Mouse (Mus musculus) embryonic facial prominence, embryonic 15.5 days (tissue): ENCODE measurements at regions not wholly inside any gene's neighbourhood (a gene's known extent, or its start where the extent isn't known, plus 50 kb on each side); places are given as distances from the start of the nearest gene placed in this dataset.

Source experiments
- ATAC-seq: fragments of 200-750 bp; cut with Nextera tagmentation; 2 replicates; pipeline ENCODE4 v1.8.0; 2017; ENCODE audit warnings: low read depth, moderate TSS enrichment; ENCODE audit not compliant: insufficient number of reproducible peaks, low FRiP score, low TSS enrichment
- H3K27ac ChIP-seq: fragments of 300-500 bp; sonication (generic); replicated peaks from 2 replicates; pipeline ENCODE4 v1.5.1; 2015; ENCODE audit warnings: mild to moderate bottlenecking, inconsistent platforms
- H3K27me3 ChIP-seq: fragments of 300-500 bp; sonication (generic); 2 replicates; pipeline ENCODE4 v1.6.1; 2015; ENCODE audit warnings: inconsistent platforms
- H3K36me3 ChIP-seq: fragments of 300-500 bp; sonication (generic); 2 replicates; pipeline ENCODE4 v1.6.1; 2015; ENCODE audit warnings: mild to moderate bottlenecking, inconsistent platforms
- H3K4me1 ChIP-seq: fragments of 300-500 bp; sonication (generic); 2 replicates; pipeline ENCODE4 v1.6.1; 2015; ENCODE audit warnings: inconsistent platforms
- H3K4me2 ChIP-seq: fragments of 300-500 bp; sonication (generic); replicated peaks from 2 replicates; pipeline ENCODE4 v1.6.1; 2015; ENCODE audit warnings: mild to moderate bottlenecking, inconsistent platforms
- H3K4me3 ChIP-seq: fragments of 300-500 bp; sonication (generic); replicated peaks from 2 replicates; pipeline ENCODE4 v1.5.1; 2015; ENCODE audit warnings: mild to moderate bottlenecking, inconsistent platforms
- H3K9ac ChIP-seq: fragments of 300-500 bp; sonication (generic); 2 replicates; pipeline ENCODE4 v1.6.1; 2015; ENCODE audit warnings: inconsistent platforms
- H3K9me3 ChIP-seq: fragments of 300-500 bp; sonication (generic); replicated peaks from 2 replicates; pipeline ENCODE4 v1.6.1; 2016; ENCODE audit warnings: inconsistent platforms
- WGBS: fragments of 180-500 bp; shearing (Covaris S2); methylation state at CpG from one replicate; pipeline ENCODE4 v1.1.7; 2015; 5-methylcytosine and 5-hydroxymethylcytosine counted together

DNA sequence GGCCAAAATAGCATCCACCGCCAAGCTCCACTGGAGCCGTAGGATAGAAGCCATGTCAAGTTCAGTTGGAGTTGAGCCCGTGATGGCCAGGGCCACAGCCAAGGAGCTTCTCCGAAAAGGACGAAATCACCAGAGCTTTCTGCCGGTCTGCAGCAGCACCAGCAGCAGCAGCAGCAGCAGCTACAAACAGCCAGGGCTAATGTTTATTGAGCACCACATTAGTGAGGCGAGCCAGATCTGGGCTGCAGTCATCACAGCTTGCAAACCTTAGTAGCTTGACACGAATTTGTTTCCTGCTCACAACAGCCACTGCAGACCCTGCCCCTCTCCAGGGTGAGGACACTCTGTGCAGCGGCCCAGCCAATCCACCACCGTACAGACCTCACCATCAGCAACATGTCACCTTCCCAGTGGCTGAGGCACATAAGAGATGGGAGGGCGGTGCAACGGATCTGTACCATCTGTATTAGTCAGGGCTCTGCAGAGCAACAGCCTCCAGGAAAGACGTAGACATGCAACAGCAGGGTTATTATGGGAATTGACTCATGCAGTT lies 222.5 kb upstream of the Zmiz1 start:
- no peak overlapping the region for H3K27ac ChIP-seq
- 0 out of 2 replicates have a peak, but pooled peaks cover 5% of the 10 kb centered on the region for H3K4me1 ChIP-seq
- no peak overlapping the region for H3K4me2 ChIP-seq
- no peak overlapping the region for H3K4me3 ChIP-seq
- WGBS = 77% methylated on average over 13 of the region's 13 CpGs
- H3K36me3 ChIP-seq = no peaks in the 10 kb centered on the region
- no peak overlapping the region for H3K9ac ChIP-seq
- H3K9me3 ChIP-seq = no peaks in the 10 kb centered on the region
- no peaks in the 10 kb centered on the region for H3K27me3 ChIP-seq
- ATAC-seq = no peak

DNA sequence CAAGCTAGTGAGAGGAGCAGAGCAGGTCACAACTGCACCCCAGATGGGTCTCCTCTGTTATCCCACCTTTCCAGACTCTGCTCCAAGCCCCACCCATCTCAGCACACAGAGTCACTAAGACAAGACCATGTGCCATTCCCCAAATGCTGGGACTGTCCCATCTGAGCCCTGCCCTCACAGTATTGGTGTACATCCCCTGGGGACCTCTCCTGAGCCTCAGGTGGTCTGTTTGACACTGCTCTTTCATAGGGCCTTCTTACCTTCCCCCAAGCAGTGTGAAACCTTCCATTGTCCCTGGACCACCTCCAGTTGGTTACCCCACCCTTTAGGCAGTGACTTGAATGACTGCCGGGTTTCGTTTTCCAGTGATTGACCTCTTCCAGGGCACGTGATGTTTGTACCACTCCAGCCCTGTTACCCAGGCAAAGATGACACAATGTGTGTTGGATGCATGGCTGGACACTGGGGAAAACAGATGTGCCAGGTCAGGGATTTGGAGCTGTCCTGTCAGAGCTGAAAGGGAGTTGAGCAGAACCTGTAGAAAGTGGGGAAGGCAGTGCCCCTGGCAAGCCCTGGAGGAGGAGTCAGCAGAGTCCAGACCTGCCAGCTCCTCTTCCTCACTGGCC lies 219.5 kb upstream of the Zmiz1 start:
- no peaks in the 10 kb centered on the region for H3K9me3 ChIP-seq
- peaks cover 11% of the 10 kb centered on the region for H3K4me1 ChIP-seq
- no peaks in the 10 kb centered on the region for H3K36me3 ChIP-seq
- H3K4me2 ChIP-seq = no peak overlapping the region
- no peak overlapping the region for H3K9ac ChIP-seq
- H3K4me3 ChIP-seq = no peak overlapping the region
- no peak for ATAC-seq
- 63% methylated on average over 3 of the region's 3 CpGs for WGBS
- no peak overlapping the region for H3K27ac ChIP-seq
- H3K27me3 ChIP-seq = no peaks in the 10 kb centered on the region

DNA sequence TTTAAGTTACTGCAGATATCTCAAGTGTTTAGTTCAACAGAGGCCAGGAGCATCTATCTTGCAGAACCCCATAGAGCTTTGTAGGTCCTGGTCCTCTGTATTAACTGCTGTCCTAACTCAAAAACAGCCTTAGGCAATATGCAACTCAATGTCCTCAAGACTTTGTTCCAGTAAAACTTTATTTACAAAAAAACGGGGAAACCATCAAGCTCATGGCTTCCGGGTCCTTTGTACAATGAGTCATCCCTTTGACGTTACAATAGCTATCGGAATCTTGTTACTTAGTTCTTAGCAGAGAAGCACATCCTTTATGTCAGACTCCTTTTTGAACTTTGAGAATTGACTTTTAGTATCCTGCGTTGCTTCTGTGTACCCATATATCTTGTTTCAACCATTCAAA lies 216.2 kb upstream of the Zmiz1 start:
- ATAC-seq = no peak
- Histone ChIP-seq H3K4me3 (no peak overlapping the region), H3K4me1 (peaks cover 17% of the 10 kb centered on the region), H3K27ac (no peak overlapping the region), H3K4me2 (no peak overlapping the region), H3K36me3 (no peaks in the 10 kb centered on the region), H3K9ac (no peak overlapping the region), H3K27me3 (no peaks in the 10 kb centered on the region), H3K9me3 (no peaks in the 10 kb centered on the region)
- WGBS = 70% methylated on average over 5 of the region's 5 CpGs

DNA sequence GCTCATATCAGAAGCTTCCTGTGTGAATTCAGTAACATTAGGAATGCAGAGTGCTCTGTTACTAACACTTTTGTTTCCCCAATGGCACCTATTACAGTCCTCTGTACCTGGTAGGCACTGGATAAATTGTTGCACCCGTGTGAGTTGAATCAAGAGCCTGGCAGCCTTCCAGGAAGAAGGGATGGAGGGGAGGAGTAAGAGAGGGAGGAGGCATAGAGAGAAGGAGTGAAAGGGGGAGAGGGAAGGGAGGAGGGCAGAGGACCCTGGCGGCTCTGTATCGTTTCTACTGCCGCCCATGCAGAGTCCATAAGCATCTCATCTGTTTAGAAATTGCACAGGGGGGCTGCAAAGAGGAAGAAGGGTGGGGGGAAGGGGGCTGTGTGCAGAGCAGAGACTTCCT lies 215.7 kb upstream of the Zmiz1 start:
- H3K36me3 ChIP-seq = no peaks in the 10 kb centered on the region
- no peaks in the 10 kb centered on the region for H3K27me3 ChIP-seq
- WGBS = 15% methylated on average over 4 of the region's 4 CpGs
- no peak overlapping the region for H3K4me3 ChIP-seq
- H3K4me2 ChIP-seq = no peak overlapping the region
- no peak overlapping the region for H3K27ac ChIP-seq
- no peak overlapping the region for H3K9ac ChIP-seq
- H3K4me1 ChIP-seq = peaks cover 17% of the 10 kb centered on the region
- ATAC-seq = no peak
- no peaks in the 10 kb centered on the region for H3K9me3 ChIP-seq

DNA sequence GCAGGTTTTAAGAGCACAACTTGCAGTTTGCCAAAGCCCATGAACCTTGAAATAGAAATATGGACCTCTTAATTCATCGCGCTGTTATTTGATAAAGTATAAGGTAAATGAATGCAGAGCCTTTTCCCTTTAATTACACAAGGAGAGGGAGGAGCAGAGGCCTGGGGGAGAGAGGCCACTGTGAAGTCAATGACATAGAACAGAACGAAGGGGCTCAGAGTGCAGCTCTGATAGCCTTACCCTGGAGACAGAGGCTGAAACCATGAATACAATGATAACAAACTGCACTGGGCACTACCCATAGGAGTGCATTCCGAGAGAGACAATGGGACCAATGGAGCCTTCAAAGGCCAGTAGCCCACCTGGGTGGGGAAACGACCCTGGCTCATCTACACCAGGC lies 215.3 kb upstream of the Zmiz1 start:
- no peak overlapping the region for H3K27ac ChIP-seq
- H3K9me3 ChIP-seq = no peaks in the 10 kb centered on the region
- H3K9ac ChIP-seq = no peak overlapping the region
- no peaks in the 10 kb centered on the region for H3K36me3 ChIP-seq
- no peak for ATAC-seq
- no peak overlapping the region for H3K4me3 ChIP-seq
- no peaks in the 10 kb centered on the region for H3K27me3 ChIP-seq
- 72% methylated on average over 5 of the region's 5 CpGs for WGBS
- no peak overlapping the region for H3K4me2 ChIP-seq
- peaks cover 17% of the 10 kb centered on the region for H3K4me1 ChIP-seq

DNA sequence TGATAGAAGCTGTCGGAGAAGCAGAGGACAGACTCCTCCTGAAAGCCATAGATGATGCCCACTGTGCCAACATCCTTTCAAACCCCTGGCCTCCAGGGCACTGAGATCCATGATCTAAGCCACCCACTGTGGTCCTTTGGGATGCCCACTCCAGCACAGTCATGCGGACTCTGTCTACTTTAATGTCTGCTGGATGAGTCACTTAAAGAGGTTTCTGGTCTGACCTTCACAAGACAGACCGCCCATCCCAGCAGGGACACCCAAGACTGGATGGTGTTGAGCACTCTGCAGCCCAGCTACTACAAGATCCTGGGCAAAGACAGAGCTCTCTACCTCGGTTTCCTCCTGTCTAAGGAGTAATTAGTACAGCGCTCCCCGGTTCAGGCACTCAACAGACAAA lies 214.1 kb upstream of the Zmiz1 start:
- Histone ChIP-seq H3K36me3 (no peaks in the 10 kb centered on the region), H3K27ac (no peak overlapping the region; the same call in 1 of the 2 replicates), H3K9ac (no peak overlapping the region), H3K4me2 (no peak overlapping the region), H3K4me1 (peaks cover 17% of the 10 kb centered on the region), H3K9me3 (no peaks in the 10 kb centered on the region), H3K4me3 (no peak overlapping the region), H3K27me3 (no peaks in the 10 kb centered on the region)
- no peak for ATAC-seq
- WGBS = 87% methylated on average over 6 of the region's 6 CpGs

DNA sequence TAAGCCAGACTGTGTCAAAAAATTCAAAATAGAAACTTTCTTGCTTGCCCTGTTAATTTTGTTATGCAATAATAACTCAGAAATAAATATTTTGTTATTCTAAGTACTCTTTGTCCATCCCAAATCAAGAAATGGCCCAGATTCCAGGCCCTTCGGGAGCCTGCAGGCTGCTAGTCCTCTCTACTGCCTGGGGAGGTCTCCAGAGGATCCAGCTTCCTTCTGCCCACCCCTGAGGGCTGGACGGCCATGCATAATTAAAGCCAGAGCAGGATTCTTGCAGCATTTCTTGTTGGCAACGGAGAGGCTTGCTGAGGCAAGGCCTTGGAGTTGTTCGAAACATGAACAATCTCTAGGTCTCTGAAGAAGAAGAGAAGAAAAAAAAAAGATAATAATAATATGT lies 213.3 kb upstream of the Zmiz1 start:
- no peaks in the 10 kb centered on the region for H3K27me3 ChIP-seq
- no peaks in the 10 kb centered on the region for H3K36me3 ChIP-seq
- H3K4me2 ChIP-seq = no peak overlapping the region
- no peak for ATAC-seq
- H3K4me1 ChIP-seq = peaks cover 17% of the 10 kb centered on the region
- no peak overlapping the region for H3K27ac ChIP-seq
- no peaks in the 10 kb centered on the region for H3K9me3 ChIP-seq
- H3K9ac ChIP-seq = no peak overlapping the region
- H3K4me3 ChIP-seq = no peak overlapping the region
- 21% methylated on average over 4 of the region's 4 CpGs for WGBS

DNA sequence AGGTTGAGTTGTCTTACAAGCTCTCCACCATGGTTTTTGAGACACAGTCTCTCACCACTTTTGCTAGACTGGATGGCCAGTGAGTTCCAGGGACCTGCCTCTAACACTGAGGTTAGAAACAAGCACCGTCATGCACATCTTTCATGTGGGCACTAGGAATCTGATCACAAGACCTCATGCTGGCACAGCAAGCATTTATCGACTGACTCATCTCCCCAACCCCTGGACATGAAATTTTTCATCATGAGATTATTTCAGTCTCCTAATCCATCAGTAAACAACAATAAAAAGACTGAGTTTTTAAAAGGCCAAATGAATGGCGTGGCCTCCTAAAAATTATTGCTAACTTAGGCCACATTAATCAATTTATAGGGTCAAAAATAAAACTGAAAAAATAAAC lies 210.0 kb upstream of the Zmiz1 start:
- Histone ChIP-seq H3K36me3 (no peaks in the 10 kb centered on the region), H3K9ac (no peak overlapping the region), H3K4me2 (no peak overlapping the region), H3K4me3 (no peak overlapping the region), H3K9me3 (no peaks in the 10 kb centered on the region), H3K4me1 (peaks cover 7% of the 10 kb centered on the region; the same call in 1 of the 2 replicates), H3K27ac (no peak overlapping the region), H3K27me3 (no peaks in the 10 kb centered on the region)
- 83% methylated on average over 3 of the region's 3 CpGs for WGBS
- no peak for ATAC-seq

DNA sequence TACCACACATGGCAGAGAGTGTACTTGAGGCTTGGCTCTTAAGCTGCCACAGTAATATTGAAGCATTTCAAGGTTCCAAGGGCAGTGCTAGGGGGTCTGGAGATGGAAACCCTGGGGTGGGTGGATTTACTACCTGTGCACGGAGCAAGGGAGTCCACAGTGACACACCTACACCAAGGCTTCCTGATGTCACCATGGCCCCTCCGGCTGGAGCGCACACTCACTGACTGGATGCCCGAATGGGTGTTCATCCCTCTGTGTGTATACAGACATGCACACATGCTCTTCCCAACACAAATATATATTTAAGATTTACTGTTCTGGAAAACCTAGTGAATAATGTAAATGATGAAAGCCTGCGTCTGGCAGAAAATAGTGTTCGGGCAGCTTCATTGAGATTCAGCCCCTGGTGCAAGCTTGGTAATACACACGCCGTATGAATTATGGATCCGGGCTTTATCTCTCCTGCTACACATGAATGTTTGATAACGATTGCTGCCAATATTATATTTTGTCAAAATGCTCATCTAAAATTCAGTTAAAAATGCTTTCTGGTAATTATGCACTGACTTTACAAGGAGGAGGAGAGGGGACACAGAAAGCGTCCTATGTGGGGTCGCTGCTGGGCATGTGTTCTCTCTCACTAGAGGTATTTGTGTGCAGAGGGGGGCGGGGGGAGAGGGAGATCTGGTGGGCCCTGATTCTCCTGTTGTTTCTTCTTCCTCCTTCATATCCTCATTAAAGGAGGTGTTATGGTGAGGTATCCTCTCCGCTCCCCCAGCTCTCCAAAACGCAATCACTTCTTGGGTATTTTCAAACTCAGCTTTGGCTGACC lies 205.8 kb upstream of the Zmiz1 start:
- H3K9ac ChIP-seq = no peak overlapping the region
- H3K27ac ChIP-seq = no peak overlapping the region
- H3K9me3 ChIP-seq = no peaks in the 10 kb centered on the region
- no peak overlapping the region for H3K4me2 ChIP-seq
- H3K4me1 ChIP-seq = no peaks in the 10 kb centered on the region
- ATAC-seq = no peak
- 78% methylated on average over 15 of the region's 15 CpGs for WGBS
- no peak overlapping the region for H3K4me3 ChIP-seq
- no peaks in the 10 kb centered on the region for H3K27me3 ChIP-seq
- no peaks in the 10 kb centered on the region for H3K36me3 ChIP-seq

DNA sequence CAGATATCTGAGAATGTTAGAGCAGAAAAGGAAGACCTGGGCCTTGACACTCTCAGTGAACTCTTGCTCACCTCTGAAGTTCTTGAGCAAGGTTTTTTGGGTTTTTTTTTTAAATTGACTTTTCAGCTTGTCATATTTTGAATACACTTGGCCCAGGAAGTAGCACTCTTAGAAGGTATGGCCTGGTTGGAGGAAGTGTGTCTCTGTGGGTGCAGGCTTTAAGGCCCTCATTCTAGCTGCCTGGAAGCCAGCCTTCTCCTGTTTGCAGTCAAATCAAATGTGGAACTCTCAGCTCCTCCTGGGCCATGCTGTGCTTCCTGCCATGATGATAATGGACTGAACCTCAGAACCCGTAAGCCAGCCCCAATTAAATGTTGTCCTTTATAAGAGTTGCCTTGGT lies 195.9 kb upstream of the Zmiz1 start:
- Histone ChIP-seq H3K9me3 (no peaks in the 10 kb centered on the region), H3K9ac (no peak overlapping the region), H3K27me3 (no peaks in the 10 kb centered on the region), H3K27ac (no peak overlapping the region), H3K4me1 (peaks cover 11% of the 10 kb centered on the region), H3K4me3 (no peak overlapping the region), H3K4me2 (no peak overlapping the region), H3K36me3 (no peaks in the 10 kb centered on the region)
- ATAC-seq = no peak
- 95% methylated on average over 1 of the region's 1 CpGs for WGBS

DNA sequence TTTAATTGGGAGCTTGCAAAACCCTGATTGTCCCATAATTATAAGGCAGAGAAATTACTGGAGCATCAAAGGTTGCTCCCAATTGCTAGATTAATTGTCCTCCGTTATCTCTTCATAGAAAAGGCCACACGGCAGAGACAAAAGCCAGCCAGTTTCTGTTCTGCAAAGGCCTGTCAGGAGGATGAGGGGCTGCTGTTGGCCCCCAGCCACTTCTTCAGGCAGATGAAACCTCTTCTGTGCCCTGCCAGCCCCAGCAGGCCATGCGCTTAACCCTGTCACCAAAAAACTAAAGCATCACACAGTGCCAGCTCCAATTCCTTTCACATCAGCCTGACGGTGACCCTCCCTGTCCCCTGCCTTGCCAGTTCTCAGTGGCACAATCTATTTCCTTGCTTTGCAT lies 192.1 kb upstream of the Zmiz1 start:
- Histone ChIP-seq H3K4me1 (peaks cover 15% of the 10 kb centered on the region; the same call in 1 of the 2 replicates), H3K36me3 (no peaks in the 10 kb centered on the region), H3K27ac (no peak overlapping the region), H3K4me3 (no peak overlapping the region), H3K9ac (no peak overlapping the region), H3K27me3 (no peaks in the 10 kb centered on the region), H3K9me3 (no peaks in the 10 kb centered on the region), H3K4me2 (no peak overlapping the region)
- ATAC-seq = no peak
- WGBS = 67% methylated on average over 4 of the region's 4 CpGs
